Mouse (Mus musculus): ENCODE results near the gene Ino80b.
"Not testable (repeated sequence)": the region's sequence is repeated elsewhere in the genome, so short reads cannot be mapped to it uniquely, and the experiment has no call there.

The Ino80b gene

DNA sequence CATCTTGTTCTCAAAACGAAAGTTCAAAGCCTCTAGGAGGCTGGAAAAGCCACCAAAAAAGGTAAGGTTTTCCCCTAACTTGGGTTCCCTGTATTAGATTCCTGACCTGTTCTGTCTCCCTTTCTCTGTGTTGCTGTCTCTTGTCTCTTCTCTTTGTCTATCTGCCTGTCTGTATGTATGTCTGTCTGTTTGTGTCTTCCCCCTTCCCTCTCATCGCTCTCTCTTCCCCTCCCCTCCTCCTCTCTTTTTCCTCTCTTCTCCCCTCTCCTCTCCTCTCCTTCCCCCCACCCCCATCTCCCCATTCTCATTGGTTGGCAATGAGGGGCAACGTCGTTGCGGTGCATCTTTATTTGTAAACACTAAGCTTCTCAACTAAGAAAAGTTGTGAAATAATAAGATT is at the start of gene Ino80b:
Gene Ino80b (minus strand): TSS at position 101 of the 400 bp plus-strand sequence.
- no peak for DNase-seq (ENCODE audit: low spot score)

DNA sequence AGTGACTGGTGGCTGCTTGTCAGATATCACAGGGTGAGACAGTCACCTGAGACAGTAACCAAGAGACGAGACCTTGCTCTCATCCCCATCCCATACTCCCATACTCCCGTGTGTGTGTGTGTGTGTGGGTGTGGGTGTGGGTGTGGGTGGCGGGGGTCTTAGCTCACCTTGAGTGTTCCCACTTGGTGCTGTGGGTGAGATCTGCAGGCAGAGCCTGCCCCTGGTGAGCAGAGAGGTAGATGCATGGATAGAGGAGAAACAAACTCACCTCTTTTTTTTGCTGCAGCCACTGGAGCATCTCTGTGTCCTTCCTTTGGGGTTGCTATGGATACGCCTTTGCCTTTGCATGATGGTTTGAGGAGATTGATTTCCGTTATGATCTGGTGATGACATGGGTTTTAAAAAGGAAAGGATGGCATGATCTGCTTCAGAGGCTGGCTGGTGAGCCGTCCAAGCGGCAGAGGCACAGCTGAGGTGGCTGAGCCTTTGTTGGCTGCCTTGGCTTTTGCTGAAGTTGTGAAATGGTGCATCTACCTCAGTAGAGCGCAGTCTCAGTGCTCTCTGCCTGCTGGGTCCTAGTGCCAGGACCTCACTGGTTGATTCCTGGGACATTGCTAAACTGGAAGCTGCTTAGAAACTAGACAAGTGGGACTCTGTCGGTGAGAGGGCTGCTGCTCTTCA is 47.1 kb upstream of the Ino80b start:
- peak; percentile 53 for DNase-seq (ENCODE audit: low spot score)

DNA sequence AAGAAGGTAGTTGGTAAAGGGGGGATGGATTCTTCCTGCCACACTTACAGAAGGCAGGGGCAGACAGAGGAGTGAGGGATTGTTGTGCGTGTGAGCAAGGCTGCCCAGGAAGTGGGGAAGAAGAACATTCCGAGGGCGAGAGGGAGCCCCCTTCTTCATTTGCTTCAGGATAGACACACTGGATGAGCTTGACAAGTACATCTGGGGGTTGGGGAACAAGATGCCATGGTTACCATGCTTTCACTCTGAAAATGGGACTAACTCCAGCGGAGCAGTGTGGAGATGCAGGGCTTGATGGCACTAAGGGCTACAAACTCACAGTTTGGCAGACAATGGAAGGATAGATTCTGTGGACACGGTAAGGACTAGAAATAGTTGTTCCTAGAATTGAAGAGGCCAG is 45.8 kb upstream of the Ino80b start:
- no peak for DNase-seq (ENCODE audit: low spot score)

DNA sequence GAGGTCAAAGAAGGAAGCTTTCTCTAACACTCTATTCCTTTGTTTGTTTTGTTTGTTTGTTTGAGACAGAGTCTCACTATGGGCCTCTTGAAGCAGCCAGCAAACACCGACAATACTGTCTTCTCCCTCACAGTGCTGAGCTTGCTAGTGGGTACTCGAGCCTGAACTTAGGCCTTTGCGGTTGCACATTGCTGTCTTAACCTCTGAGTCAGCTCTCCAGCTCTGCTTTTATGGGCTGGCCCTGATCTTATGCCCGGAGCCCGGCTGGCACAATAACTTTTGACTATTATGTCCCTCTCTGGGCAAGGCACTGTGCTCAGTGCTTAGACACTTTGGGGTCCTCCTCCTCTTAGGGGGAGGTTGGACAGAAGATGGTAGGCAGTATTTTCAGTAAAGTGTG is 44.6 kb upstream of the Ino80b start:
- no peak for DNase-seq (ENCODE audit: low spot score)

DNA sequence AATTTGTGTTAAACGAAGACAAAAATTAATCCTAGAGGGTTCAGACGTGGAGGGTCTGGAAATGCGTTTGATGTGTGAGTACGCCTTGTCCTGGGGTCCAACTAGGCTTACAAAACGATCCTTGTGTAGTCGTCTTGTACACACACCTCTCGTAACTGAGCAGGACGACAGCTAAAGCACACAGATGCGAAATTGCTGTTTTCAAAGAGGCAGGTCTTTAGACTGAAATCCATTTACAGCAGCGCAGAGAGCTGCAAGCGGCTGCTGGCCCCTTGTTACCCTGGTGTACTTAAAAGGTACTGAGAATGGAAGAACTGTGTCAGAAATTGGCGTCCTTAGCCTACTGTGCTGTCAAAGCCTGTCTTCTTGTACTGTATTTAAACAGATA is 41.0 kb upstream of the Ino80b start:
- DNase-seq (ENCODE audit: low spot score): no peak

DNA sequence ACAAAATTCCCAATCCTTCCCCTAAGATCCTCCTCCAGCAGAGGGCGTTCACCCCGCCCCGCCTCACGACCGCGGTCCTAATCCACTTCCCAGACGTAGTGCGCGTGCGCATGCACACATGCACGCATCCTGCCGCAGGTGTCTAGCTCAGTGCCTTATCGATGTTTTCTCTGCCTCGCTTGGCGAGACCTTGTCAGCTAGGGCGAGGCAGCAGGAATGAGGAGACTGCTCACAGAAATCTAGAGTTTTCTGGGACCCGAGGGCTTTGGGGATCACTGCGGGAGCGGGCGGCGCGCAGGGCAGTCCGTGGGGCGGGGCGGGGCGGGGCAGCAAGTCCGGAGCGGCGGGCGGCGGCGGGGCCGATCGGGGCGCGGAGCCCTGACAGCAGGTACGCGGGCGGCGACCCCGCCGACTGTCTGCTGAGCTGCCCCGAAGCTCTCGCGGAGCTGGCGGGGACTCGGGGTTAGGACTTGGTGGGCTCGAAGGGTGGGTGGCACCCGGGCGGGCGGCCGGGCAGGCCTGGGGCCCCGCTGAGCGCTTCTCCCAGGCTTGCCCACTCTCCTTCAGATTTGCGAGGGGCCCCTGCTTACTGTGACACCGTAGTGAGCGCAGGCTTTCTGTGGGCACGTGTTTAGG is 40.5 kb upstream of the Ino80b start, which contains the start of gene Dctn1:
Gene Dctn1 (plus strand): TSS at position 314 of the 636 bp plus-strand sequence.
- peak; percentile 88 for DNase-seq (ENCODE audit: low spot score)

DNA sequence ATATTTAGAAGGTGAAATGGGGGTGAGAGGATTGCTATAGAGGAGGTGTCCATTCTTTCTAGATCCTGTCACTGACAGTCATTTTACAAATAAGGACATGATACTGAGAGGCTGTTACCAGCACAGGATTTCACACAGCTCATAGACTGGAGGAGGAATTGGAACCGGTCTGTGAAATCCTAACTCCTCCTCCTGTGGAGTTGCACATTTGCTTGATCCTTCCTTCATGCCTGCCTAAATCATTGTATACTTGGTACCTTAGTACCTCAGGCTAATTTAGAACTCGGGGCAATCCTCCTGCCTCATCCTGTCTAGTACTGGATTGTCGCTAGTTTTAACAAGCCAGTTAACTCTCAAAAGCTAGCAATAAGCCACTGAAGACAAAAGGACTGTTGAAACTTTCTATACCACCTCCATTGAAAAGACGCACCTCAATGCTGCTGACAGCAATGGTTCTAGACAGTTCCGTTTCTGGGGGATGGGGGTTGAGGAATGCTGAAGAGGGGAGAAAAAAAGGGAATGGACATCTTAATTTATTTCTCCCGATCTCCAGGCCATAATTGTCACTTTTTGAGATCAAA is 39.9 kb upstream of the Ino80b start:
- DNase-seq (ENCODE audit: low spot score): no peak

DNA sequence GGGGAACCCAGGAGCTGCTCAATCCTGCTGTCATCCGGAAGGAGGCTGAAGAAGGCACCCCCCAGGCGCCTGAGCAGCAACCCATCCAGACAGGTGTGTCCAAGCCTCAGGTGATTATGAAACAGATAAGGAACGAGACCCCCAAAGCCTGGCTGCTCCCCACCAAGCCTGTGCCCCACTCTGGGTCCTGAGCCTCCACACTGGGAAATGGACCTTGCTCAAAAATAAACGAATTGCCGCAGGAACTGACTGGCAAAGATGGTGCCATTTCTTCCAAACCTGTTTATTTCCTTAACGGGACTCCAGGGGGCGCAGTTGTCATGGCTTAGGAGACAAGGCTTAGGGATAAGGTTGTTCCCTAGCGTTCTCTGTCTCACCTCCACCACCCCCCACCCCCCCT is 37.5 kb upstream of the Ino80b start:
- no peak for DNase-seq (ENCODE audit: low spot score)

DNA sequence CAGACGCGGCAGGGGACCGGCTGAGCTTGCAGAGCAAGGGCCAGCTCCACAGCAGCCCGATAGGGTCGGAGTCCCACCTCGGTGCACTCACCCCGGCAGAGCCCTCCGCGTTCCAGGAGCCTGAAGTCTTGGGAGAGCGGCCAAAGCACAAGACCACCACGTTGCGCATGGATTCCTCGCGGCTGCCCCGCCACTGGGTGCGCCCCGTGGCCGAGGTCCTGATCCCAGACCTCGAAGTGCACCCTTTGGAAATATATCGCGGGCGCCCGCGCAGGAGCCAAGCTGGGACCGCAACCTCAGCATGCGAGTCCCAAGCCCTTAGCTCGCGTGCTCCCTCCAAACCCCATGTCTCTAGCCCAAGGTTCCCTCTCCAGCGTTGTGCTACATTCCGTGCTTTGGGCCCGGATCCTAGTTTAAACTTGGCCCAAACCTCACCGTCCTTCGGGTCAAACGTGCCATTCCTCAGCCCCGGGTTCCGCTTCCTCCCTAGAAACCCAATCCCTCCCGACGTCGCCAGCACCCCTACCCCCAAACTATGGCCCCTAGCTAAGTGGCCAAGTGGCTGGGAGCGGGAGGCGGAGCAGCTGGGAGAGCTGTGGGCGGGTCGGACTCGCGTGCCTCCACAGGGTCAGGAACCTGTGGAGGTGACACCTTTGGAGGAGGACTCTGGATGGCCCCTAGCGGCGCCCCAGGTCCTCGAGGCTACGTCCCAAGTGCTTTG is 36.9 kb upstream of the Ino80b start:
- no peak for DNase-seq (ENCODE audit: low spot score)

DNA sequence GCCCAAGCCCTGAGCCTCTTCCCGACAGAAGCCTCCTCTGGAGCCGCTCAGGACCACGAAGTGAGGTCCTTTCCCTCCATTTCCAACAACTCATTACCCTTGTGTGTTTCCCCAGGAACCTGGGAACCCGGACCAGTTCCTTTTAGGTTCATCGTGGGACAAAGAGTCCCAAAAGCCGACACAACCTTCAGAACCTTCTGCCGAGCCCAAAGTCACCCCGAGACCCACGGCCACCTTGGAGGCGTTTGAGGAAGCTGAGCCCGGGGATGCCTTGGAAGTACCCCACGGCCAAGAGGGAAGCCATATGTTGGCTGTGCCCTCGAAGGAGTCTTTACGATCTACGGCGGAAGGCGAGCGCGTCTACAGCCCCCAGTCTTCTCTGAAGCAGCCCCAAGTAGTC is 36.2 kb upstream of the Ino80b start:
- no peak for DNase-seq (ENCODE audit: low spot score)

DNA sequence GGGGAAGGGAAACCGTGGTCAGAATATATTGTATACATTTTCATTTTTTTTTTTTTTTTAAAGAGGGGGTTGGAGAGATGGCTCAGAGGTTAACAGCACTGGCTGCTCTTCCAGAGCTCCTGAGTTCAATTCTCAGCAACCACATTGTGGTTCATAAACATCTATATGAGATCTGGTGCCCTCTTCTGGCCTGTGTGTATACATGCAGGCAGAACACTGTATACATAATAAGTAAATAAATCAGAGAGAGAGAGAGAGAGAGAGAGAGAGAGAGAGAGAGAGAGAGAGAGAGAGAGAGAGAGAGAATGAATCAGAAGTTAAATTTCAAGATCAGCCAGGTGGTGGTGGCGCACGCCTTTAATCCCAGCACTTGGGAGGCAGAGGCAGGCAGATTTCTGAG is 34.2 kb upstream of the Ino80b start:
- DNase-seq (ENCODE audit: low spot score): not testable (repeated sequence)

DNA sequence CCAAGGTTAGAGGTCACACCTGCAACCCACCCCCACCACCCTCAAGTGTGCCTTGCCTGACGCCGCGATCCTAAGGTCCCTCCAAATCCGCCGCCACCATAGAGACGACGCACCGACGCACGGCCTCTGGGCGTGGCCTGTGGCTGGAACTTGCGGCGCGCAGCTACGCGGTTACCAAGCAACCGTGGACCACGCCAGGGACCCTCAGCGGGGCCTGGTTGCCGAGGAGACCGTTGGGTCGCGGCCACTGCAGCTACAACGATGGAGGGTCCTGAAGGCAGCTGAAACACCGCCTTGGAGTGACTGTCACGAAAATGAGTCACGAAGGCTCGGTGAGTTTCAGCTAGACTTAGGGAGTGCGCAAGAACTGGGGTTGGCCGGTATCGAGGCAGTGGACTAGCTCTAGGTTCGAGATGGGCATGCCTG is 31.0 kb upstream of the Ino80b start, which contains the start of the genes Wdr54 and 1700003E16Rik:
Gene Wdr54 (minus strand): TSS at position 139 of the 426 bp plus-strand sequence.
Gene 1700003E16Rik (plus strand): TSS at position 146 of the 426 bp plus-strand sequence.
- no peak for DNase-seq (ENCODE audit: low spot score)

DNA sequence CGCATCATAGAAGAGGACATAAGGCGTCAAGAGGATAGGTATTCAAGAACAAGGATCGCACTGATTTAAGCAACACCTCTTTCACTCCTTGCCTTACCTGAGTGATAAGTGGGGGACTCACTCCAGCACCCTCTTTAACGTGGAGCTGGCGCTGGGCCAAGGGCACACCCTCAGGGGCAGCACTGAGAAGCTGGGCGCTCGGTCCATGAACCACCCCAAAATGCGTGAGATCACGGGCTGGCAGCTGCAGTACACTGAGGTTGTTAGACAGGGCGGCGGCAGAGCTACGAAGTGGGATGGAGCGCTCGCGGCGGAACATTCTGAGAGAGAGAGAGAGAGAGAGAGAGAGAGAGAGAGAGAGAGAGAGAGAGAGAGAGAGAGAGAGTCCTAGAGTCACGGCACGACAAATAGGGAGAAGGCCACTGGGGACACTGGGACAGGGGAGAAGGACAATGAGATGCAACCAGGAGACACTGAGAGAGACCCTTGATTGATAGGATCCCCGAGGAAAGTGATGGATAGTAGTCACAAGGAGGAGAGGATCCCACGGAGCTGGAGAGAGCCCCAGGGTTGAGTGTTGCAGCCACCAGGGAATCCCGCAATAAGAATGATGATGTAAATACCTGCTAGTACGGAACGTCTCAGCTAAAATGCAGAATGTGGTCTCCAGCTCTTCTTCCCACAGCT is 30.5 kb upstream of the Ino80b start:
- no peak for DNase-seq (ENCODE audit: low spot score)

DNA sequence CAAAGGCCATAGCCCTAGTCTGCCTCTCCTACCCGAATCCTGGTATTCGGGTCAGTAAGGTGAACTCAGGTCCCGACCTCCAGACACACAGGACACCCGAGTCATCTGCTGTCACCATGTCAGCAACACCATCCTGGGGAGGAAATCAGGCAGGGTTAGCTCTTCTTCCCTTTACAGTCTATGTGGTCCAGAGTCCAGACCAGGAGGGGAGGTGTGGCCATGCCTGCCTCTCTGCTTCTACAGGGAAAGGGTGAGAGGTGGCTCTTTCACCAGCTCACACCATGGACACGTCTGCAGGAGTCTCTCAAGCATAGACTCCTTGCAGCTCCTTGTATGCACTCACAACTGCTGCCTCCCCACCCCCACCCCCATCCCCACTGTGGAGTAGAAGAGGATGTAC is 28.3 kb upstream of the Ino80b start:
- no peak for DNase-seq (ENCODE audit: low spot score)

DNA sequence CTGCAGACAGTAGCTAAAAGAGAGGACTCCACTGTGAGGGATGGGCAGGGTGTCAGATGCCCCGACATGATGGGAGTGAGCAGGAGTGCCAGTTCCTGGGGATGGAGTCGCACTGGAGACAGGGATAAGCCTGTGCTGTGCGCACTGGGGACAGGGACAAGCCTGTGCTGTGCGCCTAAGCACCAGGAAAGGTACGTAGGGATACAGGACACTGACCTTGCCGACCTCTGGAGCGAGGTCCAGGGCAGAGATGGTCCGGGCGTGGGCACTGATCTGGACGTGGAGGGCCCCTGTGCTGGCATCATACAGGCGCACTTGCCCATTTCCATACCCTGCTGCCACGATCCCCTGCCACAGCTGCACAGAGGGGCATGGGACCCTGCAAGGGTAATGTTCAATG is 27.8 kb upstream of the Ino80b start:
- DNase-seq (ENCODE audit: low spot score): no peak

DNA sequence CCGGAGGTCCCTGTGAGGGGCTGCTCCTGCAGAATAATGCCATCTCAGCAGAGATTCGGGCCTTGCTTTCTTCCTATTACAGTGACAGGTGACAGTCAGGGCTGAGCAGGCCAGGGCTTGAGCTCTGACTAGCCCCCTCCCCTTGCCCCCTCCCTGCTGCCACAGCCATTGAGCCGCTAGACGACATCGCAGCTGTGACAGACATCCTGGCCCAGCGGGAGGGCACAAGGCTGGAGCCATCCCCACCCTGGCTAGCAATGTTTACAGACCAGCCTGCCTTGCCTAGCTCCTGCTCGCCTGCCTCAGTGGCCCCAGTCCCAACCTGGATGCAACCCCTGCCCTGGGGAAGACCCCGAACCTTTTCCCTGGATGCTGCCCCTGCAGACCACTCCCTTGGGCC is 26.5 kb upstream of the Ino80b start:
- no peak for DNase-seq (ENCODE audit: low spot score)

DNA sequence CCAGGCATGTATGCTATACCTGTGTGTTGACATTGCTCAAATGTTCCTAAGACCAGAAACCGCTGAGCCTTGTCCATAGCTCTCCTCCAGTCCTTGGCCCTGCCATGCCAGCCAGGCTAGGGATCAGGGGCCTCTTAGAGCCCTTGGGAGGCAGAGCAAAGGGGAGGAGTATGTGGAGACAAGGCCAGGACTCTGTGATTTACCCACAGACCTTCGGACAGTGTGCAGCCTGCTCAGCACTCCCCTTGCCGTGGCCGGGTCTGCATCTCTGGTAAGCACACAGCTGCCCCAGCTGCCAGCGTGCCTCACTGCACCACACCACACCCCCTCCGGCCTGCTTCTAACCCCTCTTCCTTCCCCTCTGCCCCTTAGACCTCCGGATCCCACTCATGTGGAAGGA is 22.0 kb upstream of the Ino80b start:
- DNase-seq (ENCODE audit: low spot score): no peak

DNA sequence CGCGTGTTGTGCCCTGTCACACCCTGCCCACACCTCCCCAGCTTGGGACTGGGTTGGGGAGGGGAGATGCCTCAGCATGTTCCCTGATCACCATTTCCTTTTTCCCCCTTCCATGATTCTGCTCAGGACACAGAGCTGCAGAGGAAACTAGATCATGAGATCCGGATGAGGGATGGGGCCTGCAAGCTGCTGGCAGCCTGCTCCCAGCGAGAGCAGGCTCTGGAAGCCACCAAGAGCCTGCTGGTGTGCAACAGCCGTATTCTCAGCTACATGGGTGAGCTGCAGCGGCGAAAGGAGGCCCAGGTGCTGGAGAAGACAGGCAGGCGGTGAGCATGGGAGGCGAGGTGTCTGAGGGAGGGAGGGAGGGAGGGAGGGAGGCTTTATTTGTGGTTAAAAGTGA is 20.6 kb upstream of the Ino80b start:
- DNase-seq (ENCODE audit: low spot score): no peak

DNA sequence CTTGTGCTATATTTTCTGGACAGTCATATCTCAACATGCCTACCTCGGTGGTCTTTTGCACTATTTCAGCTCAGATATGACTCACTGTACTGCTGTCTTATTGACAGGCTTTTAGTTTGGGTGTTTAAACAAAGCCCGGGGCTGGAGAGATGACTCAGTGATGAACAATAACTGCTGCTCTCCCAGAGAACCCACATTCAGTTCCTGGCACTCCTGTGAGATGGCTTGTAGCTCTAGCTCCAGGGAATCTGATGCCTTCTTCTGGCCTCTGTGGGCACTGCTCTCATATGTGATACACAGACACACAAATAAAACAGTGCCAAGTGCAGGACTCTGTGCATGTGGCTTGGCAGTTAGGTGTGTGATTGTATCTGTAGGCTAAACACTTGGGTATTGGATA is 20.0 kb upstream of the Ino80b start:
- no peak for DNase-seq (ENCODE audit: low spot score)

DNA sequence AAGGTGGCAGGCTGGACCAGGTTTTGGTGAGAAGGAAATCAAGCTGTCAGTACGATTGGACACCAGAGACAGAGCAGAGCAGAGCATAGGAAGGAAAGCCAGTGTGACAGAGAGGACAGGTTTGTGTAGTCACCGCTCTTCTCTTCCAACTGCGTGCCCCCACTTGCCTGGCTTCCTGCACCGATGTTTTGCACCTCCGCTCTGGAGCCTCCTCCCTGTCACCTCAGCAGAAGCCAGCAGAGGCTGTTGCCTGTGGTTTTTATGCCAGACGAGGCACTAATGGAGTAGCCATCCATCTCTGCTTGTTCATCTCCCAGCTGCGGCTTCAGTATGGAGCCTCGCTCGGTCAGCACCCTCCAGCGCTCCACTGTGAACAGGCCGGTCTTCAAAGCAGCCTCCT is 17.7 kb upstream of the Ino80b start:
- DNase-seq (ENCODE audit: low spot score): no peak

DNA sequence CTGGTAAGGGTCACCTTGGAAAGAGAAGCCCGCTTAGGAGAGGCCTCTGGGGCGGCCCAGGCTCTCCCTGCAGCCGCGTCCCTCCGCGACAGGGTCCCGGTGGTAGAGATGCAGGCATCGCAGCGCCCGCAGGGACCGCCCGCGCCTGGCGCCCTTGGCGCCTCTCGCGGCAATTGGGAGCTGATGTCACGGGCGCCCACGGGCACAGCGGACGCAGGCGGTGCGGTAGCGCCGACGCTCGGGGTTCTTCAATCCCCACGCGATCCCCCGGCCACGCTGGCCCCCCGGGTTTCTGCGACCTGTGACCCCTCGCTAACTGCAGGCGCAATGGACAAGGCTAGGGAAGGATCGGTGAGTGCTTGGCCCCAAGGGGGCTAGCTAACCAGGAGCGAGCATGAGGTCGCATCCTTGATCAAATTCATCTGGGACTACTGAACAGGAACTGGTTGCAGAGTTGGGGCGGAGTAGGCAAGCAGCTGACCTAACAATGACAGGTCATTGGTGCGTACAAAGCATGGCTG is 17.0 kb upstream of the Ino80b start:
- no peak for DNase-seq (ENCODE audit: low spot score)

DNA sequence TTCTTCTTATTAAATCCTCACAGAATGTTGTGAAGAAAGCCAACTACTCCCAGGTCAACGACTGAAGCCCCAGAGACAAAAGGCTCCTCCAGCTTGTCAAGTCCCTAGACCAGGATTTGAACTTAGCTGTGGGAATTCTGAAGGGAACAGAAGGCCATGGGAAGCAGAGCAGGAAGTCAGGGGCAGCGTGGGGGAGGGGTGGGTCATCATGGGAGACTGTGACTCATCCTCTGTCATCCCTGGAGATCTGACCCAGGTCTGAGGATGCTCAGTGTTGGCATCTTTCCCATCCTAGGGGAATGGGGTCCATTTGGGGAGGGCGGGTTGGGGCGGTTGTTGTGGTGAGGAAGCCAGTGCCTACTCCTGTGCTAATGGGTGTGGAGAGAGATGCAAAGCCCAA is 16.4 kb upstream of the Ino80b start:
- no peak for DNase-seq (ENCODE audit: low spot score)

All from left cerebral cortex, adult 11 months (tissue).